Mouse (Mus musculus) retina, embryonic 14.5 days (tissue): ENCODE measurements around the gene Prrx2.

ENCODE experiments used
- DNase-seq: peaks from one replicate; pipeline ENCODE4 v3.0.0-alpha.2; 2015; ENCODE audit warnings: low spot score

Gene Prrx2

DNA sequence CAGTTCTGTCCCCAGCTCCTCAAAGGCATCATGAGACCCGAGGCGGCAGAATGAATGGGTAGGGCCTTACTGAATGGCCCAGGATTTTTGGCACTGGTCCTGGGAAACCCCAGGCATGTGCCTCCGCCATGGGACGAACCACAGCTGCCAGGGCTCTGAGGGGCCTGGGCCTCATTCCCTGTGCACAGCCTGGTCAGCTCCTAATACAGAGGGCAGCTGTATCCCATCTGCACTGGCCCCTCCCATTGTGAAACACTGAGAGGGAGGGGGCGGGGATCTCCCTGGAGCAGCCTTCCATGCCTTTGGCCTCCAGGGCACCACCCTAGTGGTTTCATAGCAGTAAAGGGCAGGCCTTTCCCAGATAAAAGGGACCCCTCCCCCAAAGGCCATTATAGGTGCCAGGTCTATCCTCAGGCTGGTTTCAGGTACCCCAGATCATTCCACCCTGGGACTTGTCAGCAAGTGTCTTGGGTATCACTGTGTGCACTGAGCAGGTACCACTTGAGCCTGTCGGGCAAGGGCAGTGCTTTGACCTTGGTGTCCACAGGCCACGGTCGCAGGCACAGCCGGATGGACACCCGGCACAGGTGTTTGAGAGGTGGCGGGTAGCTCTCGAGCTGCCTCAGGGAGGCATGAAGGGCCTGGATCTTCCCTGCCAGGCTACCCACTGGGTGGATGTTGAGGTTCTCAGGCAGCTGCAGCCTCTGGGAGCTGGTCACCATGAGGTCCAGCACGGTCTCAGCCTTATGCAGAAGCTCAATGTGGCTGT, 11.2 kb upstream of the Prrx2 start:
- no peak for DNase-seq

DNA sequence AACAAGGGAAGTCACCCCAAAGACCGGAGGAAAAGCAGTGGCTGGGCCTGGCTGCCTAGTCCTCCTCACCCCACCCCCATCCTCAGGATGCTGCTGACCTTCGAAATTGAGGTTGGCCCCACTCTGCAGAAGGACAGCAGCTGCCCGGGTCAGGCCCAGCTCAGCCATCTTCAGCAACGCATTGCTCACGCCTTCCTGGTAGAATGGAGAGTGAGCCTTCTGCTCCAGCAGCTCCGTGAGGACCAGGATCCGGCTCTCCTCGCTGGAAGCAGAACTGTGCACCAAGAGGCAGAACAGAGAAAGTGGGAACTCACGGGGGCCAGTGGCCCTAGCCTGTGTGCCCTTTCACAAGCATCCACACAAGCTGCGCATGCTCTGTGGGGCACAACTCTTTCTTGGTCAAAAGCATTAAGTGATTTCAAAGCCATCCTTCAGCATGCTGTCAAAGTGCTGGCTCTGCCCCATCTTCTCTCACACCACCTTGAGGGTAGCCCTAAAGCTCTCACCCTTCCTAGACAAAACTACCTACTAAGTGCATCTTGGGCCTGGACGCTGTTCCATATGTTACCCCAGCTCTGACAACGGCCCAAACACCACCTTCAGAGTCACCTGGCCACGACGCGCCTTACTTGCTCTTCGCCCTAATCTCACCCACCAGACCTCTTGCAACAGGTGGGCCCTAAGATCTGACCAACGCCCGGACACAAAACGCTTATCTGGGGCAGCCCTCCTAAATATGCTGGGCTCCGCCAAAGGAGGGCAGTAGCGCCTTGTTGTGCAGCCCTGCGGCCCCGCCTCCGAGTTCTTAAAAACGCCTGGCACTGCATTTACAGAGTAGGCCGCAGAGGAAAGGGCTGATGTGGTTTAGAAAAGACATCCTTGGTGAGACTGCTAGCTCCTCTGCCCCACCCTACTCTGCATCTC, 7.7 kb upstream of the Prrx2 start:
- DNase-seq: peak; percentile 52

DNA sequence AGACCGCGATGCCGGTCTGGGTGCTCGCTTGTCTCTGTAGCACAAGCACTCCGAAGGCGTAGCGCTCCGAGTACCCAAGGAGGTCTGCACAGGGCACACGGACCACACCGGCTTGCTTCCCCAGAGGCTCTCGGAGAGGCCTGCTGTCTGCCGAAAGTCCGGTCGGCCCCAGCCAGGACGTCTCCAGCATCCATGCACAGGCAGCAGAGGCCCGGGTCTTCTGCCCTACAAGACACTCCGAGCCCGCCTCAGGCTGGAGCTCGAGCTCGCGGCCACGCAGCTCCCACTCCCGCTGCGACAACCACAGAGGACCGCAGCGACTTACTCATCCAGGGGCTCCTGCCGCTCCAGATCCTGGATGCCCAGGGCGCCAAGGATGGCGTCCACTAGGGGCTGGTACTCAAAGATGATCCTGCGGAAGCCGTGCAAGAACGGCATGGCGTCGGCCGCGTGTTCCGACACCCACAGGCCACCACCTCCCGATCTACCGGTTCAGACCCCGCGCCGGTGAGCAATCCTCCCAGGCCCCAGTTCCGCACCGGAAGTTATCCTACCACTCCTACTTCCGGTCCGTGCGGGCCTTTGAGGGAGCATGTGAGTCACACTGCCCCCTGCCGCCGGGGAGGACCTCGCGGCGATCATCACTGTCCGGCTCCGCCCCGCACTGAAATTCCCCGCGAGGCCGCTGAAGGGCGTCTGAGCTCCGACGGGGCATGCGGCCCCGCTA, 6.9 kb upstream of the Prrx2 start:
- DNase-seq: peak; percentile 98

DNA sequence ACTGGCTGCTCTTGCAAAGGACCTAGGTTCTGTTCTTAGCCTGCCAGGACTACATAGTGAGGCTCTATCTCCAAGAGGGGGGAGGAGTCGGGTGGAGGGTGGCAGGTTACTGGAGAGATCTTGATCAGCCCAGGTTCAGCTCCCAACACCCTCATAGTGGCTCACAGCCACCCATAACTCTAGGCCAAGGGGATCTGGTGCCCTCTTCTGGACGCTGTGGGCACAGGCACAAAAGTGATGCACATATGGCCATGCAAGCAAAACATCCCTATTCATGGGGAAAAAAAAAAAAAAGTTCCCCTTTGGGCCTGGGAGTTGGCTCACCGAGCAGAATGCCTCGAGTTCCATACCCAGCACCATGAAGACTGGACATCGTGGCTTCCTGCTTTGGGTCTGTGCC, 5.5 kb upstream of the Prrx2 start:
- DNase-seq: peak; percentile 57

GRCm38 (mm10) chr2:30830283-30830795, 4.4 kb upstream of the Prrx2 start, which contains the start of gene Asb6:
Gene Asb6 (minus strand): TSS chr2:30830333.
- DNase-seq: no peak

DNA sequence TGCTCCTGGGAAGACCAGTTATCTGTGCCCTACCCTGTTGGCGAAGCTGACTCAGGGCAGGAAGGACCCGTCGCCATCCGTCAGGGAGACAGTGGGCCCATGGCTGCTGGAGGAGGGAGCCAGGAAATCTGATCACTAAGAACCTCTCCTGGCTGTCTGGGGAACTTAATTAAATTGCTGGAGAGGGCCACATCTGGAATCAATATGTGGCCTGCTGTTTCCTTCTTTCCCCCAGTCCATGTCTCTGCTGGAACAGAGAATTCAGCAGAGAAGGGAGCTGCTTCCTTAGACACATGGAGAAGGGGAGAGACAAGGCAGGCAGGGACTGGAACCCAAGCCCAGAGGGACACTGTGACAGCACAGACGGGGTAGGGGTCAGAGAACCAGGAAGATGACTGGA, 1.1 kb upstream of the Prrx2 start:
- DNase-seq: no peak

DNA sequence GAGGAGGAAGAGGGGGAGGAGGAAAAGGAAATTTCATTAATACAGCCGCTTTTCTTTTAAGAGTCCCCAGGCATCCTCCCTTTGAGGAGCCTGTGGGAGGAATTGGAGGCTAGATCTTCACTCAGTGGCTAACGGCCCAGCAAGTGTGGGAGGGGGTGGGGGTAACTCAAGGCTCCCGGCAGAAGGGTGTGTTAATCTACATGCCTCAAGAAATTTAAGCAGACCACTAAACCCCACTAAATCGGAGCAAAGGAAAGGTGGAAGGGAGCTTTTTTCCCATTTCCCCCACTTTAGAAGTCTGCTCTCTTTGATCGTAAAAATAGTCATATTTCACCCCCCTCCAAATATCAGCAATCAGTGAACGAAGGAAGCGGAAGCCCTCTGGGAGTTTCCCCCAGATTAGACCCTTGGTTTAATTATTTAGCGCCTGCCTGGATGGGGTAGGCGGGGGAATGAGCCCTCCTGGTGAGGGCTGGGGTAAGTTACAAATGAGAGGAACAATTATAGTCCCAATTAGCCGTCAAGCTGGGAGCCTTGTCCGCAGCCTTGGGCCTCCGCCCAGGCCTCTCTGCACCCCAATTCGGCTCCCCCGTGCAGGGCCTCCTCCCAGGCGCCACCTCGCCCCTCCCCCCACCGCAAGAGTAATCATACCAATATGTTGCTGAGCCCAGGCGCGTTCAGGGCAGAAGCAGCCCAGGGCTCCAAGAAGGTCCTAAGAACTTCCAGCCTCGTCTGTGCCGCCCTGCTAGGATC, 1.6 kb downstream of the Prrx2 start:
- peak; percentile 63 for DNase-seq

DNA sequence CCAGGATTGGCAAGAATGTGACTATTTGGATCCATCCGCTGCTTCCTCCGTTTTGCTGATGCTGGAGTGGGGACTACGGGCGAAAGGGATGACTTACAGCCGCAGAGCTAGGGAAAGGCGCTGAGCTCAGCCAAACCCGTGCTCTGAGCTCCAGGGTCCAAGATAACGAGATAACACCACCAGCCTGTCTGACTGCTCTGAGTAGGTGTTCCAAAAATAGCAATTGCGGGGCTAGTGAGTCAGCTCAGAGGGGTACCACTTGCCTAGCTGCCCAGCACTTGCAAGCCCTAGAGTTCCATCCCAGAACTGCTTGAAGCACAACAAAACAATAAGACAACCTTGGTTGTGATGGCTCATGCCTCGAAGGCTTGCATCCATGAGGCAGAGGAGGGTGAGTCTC, 7.8 kb downstream of the Prrx2 start:
- DNase-seq: no peak

- peak; percentile 44 for DNase-seq
Observed at GRCm38 (mm10) chr2:30845152-30846070, 10.6 kb downstream of the Prrx2 start.

DNA sequence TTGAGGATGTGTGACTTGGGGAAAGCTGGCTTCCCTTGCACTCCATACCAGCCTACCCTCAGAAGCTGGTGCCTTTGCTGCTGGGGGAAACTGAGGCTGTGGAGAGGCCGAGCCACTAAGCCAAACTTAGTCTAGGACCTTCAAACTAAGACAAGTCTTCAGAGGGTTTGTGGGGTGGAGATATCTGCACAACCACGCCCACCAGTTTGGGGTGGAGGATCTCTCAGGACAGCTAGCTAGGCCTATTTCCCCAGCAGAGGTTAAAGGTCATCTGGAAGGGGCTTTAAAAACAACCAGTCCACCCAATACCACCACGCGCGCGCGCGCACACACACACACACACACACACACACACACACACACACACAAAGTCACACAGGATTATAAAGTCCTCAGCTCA, 11.5 kb downstream of the Prrx2 start:
- DNase-seq: no peak

DNA sequence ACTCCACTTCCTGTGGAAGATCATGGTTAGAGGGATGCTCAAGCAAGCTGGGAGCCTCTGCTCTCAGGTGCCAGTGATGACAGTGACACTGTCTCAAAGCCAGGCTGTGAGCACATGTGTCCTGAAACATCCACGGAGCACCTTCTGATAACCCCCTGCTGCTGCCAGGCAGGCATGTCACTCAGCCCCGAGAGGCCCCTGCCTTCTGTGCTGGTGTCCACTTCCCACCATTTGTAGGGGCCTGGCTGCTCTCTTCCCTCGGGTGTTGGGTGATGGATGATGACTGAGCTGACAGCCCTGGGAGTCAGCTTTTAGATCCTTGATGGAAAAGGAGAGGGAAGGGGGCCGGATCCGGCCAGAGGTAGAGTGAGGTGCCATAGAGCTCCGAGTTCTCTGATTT, 12.0 kb downstream of the Prrx2 start:
- no peak for DNase-seq

DNA sequence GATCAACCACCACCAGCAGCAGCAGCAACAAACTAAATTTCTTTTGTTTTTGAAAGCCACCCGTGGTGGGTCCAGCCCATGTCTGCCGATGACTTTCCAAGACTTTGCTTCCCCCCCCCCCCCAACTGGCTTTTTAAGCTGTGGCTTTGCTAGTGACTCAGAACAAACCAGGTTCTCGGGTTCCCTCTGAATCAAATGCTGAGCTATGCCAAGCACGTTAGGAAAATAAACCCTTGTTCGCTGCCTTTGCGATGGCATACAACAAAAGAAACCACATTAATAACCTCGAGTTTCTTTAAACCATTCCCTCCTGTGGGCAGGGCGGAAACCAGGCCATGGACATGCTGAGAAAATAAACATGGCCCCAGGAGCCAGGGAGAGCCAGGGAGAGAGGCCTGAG, 13.4 kb downstream of the Prrx2 start:
- DNase-seq: no peak

GRCm38 (mm10) chr2:30850581-30850980, 15.8 kb downstream of the Prrx2 start:
- DNase-seq: no peak

- DNase-seq: no peak
Observed at GRCm38 (mm10) chr2:30852771-30853313, 18.1 kb downstream of the Prrx2 start.

DNA sequence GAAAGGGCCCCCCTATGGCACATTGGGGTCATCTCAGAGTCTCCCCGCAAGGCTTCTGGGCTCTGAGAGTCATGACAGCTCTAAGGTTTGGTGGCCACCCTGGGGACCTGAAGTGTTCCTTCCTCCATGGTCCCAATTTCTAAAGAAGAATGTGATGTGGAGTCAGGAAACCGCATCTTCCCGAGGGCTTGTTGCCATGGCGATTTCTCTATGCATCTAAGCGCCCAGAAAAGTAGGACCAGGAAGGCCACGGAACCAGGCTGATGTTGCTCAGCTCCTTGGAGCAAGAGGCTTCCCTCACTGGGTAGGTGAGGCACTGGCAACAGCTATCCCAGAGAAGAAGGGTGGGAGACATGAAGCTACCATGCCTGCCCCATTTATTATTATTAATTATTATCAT, 22.3 kb downstream of the Prrx2 start:
- no peak for DNase-seq

DNA sequence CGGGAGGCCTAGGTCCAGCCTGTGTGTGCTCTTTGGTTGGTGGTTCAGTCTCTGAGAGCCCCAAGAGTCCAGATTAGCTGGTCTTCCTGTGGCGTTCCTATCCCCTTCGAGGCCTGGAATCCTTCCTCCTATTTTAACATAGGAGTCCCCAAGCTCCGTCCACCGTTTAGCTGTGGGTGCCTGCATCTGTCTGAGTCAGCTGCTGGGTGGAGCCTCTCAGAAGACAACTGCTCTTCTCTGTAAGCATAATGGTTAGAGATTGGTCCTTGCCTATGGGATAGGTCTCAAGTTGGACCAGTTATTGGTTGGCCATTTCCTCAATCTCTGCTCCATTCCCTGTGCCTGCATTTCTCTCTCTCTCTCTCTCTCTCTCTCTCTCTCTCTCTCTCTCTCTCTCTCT, 25.0 kb downstream of the Prrx2 start:
- no peak for DNase-seq

- DNase-seq: no peak
Observed at GRCm38 (mm10) chr2:30862081-30862480, 27.3 kb downstream of the Prrx2 start.

DNA sequence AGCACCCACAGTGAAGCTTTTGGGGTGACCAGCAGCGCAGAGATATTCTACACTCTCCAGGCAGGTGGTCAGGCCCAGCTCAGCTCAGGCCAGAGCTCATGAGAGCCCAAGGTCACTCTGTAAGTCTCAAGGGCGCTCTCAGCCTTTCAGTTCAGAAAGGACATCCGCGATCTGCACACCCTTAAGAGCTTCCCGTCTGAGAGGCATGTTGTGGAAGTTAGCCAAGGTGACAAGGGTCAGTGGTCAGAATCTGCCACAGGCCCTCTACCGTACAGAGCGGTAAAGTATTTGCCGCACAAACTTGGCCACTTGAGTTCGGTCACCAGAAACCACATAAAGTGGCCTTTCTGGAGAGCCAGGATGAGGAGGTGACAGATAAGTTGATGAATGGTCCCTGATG, 28.8 kb downstream of the Prrx2 start:
- DNase-seq: no peak

- peak; percentile 13 for DNase-seq
Observed at GRCm38 (mm10) chr2:30864968-30865381, 30.2 kb downstream of the Prrx2 start.

GRCm38 (mm10) chr2:30865426-30865825, 30.7 kb downstream of the Prrx2 start:
- no peak for DNase-seq
